Mouse (Mus musculus): ENCODE results near the gene Olfr374. TPM values are rescaled to one million over a fixed set of nuclear protein-coding genes. Genes with fewer than 3 reads are reported as not detected.

Gene Olfr374
- total RNA-seq, 2 experiments from 2014 or later = not detected

- intact Hi-C loops (cut with DNase I) = loop anchor here (10.0 kb wide), 1 partner anchor 210 kb away; no protein-coding TSS in a partner anchor
- DNase-seq = peak; percentile 77 to 78
Observed at GRCm38 (mm10) chr8:72134756-72135445, 28.1 kb downstream of the Olfr374 start, which contains the start of gene Tpm4. Gene Tpm4, plus strand, starts transcription at chr8:72134975.

GRCm38 (mm10) chr8:72135446-72136301 lies 28.8 kb downstream of the Olfr374 start:
- intact Hi-C loops (cut with DNase I) = loop anchor here (10.0 kb wide), 1 partner anchor 211 kb away; no protein-coding TSS in a partner anchor
- peak; percentile 64 for DNase-seq

- peak; percentile 87 for DNase-seq
- intact Hi-C loops (cut with DNase I) = loop anchor here (10.0 kb wide), 1 partner anchor 212 kb away; no protein-coding TSS in a partner anchor
Observed at GRCm38 (mm10) chr8:72136302-72136978, 29.6 kb downstream of the Olfr374 start.

DNA sequence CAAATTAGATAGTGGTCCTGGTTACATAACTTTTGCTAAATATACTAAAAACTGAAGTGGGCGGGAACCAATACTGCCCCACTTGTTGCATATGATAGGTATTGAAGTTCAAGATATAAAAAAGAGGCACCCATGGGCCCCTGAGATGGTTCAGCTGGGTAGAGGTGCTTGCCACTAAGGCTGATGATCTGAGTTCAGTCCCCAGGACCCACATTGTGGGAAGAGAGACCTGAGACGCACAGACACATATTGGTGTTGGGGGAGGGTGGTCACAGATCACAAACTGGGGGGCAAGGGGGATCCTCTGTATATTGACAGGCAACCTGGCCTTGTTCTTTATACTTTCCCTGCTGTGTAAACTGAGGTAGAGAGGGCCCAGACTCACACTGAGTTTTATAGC lies 30.6 kb downstream of the Olfr374 start:
- intact Hi-C loops (cut with DNase I) = loop anchor here (10.0 kb wide), 1 partner anchor 213 kb away; no protein-coding TSS in a partner anchor
- no peak for DNase-seq

GRCm38 (mm10) chr8:72138456-72138855 lies 31.6 kb downstream of the Olfr374 start:
- intact Hi-C loops (cut with DNase I) = loop anchor here (10.0 kb wide), 1 partner anchor 214 kb away; no protein-coding TSS in a partner anchor
- DNase-seq = no peak

- no peak for DNase-seq
- intact Hi-C loops (cut with DNase I) = no loop called here
Observed at GRCm38 (mm10) chr8:72143256-72143824, 36.5 kb downstream of the Olfr374 start.

DNA sequence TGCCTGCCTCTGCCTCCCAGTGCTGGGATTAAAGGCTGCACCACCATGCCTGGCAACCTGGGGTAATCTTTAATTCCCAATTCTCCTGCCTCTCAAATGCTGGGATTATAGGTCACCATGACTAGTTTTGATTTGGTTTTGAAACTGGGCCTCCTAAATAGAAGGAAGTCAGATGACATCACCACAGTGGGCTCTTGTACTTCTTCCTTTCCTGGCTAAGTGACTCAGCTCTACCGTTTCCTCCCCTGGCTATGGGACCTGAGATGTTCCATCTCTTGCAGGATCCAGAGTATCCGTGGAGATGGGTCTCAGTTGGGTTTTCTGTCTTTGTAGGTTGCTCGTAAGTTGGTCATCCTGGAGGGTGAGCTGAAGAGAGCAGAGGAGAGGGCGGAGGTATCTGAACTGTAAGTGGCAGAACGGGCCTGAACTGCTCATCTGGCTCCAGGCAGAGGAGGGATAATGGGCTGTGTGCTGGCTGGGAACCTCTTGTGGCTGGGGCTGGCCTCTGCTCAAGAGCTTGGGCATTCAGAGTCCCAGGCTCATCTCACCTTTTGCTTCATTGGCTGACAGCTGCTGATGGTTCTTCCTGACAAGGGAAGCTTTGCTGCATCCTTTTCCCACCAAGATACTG lies 37.6 kb downstream of the Olfr374 start:
- DNase-seq = no peak
- intact Hi-C loops (cut with DNase I) = no loop called here

GRCm38 (mm10) chr8:72145511-72145910 lies 38.7 kb downstream of the Olfr374 start:
- DNase-seq = no peak
- intact Hi-C loops (cut with DNase I) = no loop called here

DNA sequence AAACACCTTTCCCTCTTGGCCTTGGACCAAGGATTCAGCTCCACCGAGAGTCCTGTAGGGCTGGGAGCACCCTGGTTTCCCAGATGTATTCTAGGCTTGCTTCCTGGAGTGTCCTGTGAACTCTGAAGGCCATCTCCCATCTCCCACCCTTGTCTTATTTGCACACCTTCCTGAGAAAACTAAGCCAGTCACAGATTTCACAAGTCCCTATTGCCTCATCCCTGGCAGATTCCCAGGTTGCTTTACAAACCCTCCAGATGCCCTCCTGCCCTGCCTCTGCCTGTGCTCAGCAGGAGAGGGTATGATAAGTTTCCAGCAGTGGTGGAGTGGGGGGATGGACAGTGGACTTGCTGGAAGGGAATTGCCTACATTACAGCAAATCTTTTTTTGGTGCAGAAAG lies 39.2 kb downstream of the Olfr374 start:
- DNase-seq = peak in 1 of 2 experiments; percentile 23
- intact Hi-C loops (cut with DNase I) = no loop called here

DNA sequence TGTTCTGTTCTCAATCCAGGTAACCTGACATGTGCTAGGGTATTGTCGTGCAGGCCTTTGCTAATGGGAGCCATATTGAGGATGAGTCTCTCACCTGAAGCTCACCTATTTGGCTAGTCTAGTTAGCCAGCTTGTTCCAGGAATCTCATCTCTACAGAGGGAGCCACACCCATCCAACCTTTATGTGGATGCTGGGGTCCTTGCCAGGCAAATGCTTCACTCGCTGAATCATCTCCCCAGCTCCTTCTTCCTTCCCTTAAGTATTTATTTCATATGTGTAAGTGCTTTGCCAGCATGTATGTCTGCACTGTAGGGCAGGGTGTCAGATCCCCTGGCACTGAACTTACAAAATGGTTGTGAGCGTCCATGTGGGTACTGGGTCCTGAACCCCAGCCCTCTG lies 39.7 kb downstream of the Olfr374 start:
- DNase-seq = no peak
- intact Hi-C loops (cut with DNase I) = no loop called here

DNA sequence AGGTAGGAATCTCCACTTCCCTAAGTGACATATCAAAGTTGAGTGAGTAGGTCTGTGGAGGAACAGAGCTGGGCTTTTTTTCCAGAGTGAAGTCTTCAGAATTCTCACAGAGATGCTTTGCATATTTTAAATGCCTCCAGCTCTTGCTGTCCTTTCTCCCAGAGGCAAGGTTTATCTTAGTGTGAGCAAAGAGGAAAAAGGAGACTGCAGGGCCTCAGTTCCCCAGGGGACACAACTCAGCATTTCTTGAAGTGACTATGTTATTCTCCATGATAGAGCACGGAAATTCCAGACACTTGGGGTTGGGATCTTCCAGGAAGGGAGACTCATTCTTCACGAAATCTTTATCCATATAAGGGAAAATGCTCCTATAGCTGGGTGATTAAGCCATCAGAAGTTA lies 40.4 kb downstream of the Olfr374 start:
- intact Hi-C loops (cut with DNase I) = no loop called here
- no peak for DNase-seq

DNA sequence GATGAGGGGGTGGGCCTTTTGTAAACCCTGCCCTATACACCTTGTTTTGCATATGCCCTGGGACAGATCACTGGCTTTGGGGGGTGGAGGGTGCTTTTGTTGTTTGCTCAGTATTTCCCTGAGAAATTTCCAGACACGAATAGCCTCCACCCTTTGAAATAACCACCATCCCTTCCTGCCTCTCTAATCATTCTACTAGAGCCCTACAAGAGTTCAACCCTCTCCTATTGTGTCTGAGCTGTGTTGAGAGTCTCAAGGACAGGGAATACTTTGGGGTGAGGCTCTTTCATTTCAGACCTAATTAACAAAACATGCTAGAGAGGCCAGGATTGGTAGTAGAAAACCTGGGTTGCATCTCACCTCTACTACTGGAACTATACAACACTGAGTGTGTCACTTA lies 42.2 kb downstream of the Olfr374 start:
- no peak for DNase-seq
- intact Hi-C loops (cut with DNase I) = no loop called here

DNA sequence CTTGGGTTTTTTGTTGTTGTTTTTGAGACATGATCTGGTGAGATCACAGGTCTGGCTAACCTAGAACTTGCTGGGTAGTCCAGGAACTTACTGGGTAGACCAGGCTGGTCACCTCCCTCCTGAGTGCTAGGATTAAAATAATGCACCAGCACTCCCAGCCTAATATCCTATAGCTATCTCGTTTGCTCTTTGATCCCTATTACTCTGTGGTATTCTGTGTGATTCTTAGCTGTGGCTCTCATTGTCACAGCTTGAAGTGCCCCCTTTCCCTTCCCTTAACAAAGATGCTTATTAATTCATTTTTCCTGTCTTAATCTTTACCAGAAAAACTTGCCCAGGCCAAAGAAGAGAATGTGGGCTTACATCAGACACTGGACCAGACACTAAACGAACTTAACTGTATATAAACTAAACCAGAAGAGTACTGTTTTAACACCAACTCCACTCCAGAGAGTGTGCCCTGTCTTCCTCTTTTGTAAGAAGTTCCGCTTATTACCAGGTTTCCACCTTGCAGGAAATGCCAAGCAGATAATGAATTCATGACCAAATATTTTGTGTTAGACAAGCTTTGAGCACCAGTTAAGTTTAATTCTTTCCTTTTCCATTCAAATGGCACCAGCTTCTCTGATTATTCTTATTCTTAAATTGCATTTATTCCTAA lies 44.7 kb downstream of the Olfr374 start:
- intact Hi-C loops (cut with DNase I) = no loop called here
- no peak for DNase-seq

GRCm38 (mm10) chr8:72153382-72153781 lies 46.5 kb downstream of the Olfr374 start:
- intact Hi-C loops (cut with DNase I) = no loop called here
- no peak for DNase-seq

GRCm38 (mm10) chr8:72158096-72158495 lies 51.3 kb downstream of the Olfr374 start:
- DNase-seq = no peak
- intact Hi-C loops (cut with DNase I) = no loop called here

DNA sequence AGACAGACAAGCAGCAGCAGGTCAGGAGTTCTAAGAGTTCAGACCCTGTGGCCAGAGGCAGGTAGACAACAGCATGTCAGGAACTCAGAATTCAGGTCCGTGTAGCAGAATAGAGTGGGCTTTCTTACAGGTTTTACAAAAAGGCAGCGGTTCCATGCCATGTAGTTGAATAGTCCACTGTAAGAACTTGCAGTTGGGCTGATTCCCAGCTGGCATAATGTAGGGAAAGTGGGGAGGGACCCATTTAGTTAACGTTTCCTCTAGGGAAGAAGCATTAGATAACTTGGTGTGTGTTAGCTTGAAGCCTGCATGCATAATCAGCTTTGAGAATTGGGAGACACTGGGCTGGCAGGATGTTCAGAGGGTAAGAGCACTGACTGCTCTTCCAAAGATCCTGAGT lies 51.9 kb downstream of the Olfr374 start:
- DNase-seq = no peak
- intact Hi-C loops (cut with DNase I) = no loop called here

DNA sequence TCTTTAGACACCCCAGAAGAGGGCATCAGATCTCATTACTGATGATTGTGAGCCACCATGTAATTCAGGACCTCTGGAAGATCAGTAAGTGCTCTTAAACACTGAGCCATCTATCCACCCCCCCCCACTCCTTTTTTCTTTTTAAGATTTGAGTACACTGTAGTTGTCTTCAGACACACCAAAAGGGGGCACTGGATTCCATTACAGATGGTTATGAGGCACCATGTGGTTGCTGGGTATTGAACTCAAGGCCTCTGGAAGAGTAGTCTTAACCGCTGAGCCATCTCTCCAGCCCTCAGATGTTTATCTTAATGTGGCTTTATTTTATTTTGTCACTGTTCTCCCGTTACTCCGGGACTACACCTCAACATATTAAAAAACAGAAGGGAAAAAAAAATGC lies 53.2 kb downstream of the Olfr374 start:
- intact Hi-C loops (cut with DNase I) = no loop called here
- DNase-seq = no peak

DNA sequence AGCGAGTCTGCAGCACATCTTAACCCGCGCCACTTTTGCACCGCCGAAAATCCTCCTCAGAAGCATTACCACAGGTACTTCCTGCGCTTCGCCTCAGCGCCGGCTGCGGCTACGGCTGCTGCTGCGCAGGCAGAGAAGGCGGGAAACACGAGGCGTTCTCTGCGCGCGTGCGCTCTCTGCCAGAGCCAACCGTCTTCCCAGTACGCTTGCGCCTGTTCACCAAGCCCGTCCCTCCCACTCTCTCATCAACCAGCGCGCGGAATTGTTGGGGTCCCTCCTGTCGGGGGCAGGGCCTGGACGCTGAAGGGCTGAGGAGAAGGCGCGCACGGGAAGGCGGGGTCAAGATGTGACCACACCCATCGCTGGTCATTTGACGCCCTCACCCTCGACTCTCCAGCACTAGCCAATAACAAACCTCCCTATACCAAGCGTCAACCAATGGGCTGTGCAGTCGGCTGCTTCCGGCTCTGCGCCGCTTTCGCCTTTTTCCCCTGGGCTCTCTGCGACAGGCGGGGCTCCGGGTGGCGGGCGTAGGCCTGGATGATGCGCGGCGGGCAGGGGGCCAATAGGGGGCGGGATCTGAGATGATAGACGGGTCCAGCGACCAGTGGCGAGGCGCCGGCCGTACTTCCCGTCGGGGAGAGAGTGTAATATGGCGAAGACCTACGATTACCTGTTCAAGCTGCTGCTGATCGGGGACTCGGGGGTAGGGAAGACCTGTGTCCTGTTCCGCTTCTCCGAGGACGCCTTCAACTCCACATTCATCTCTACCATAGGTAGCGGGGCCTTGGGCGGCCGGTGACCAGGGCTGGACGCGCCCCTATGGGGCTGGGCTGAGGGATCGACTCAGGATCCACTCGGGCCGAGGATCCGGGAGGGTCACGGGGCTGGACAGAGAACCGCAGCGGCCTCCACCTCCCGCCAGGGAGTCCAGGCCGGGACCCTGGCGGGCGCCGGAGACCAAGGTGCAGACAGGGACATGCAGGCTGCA lies 54.2 kb downstream of the Olfr374 start, which contains the start of gene Rab8a:
Gene Rab8a (plus strand): TSS at position 494 of the 991 bp plus-strand sequence.
- peak; percentile 99 to 100 for DNase-seq
- intact Hi-C loops (cut with DNase I) = no loop called here
